Mouse (Mus musculus) limb, embryonic 14.5 days (tissue): ENCODE results near the gene Nfkbib. TPM values are rescaled to one million over a fixed set of nuclear protein-coding genes. Genes with fewer than 3 reads are reported as not detected.

Experiments
- ATAC-seq: fragments of 200-750 bp; cut with Nextera tagmentation; 2 replicates; pipeline ENCODE4 v1.8.0; 2017; ENCODE audit warnings: low read depth, moderate number of reproducible peaks, moderate TSS enrichment; ENCODE audit not compliant: low FRiP score
- DNase-seq: peaks from one replicate; pipeline ENCODE4 v3.0.0-alpha.2; 2015; ENCODE audit warnings: low spot score
- H3K27ac ChIP-seq: fragments of 300-500 bp; sonication (generic); replicated peaks from 2 replicates; pipeline ENCODE4 v1.5.1; 2014; ENCODE audit warnings: low read depth, mild to moderate bottlenecking, low read length, moderate library complexity, mixed read lengths
- H3K27me3 ChIP-seq: fragments of 300-500 bp; sonication (generic); 2 replicates; pipeline ENCODE4 v1.6.1; 2014; ENCODE audit warnings: low read length, mixed read lengths; ENCODE audit not compliant: control insufficient read depth, insufficient read depth
- H3K36me3 ChIP-seq: fragments of 300-500 bp; sonication (generic); 2 replicates; pipeline ENCODE4 v1.6.1; 2014; ENCODE audit warnings: mild to moderate bottlenecking, low read length, moderate library complexity, mixed read lengths; ENCODE audit not compliant: control insufficient read depth, insufficient read depth
- H3K4me1 ChIP-seq: fragments of 300-500 bp; sonication (generic); 2 replicates; pipeline ENCODE4 v1.6.1; 2014; ENCODE audit warnings: antibody characterized with exemption, low read length, mixed read lengths; ENCODE audit not compliant: control insufficient read depth, insufficient read depth
- H3K4me2 ChIP-seq: fragments of 300-500 bp; sonication (generic); replicated peaks from 2 replicates; pipeline ENCODE4 v1.6.1; 2014; ENCODE audit warnings: low read depth, mild to moderate bottlenecking, low read length, moderate library complexity; ENCODE audit not compliant: severe bottlenecking
- H3K4me3 ChIP-seq: fragments of 300-500 bp; sonication (generic); replicated peaks from 2 replicates; pipeline ENCODE4 v1.5.1; 2014; ENCODE audit warnings: low read length
- H3K9ac ChIP-seq: fragments of 300-500 bp; sonication (generic); 2 replicates; pipeline ENCODE4 v1.6.1; 2014; ENCODE audit warnings: mild to moderate bottlenecking, low read depth, low read length, moderate library complexity; ENCODE audit not compliant: severe bottlenecking
- H3K9me3 ChIP-seq: fragments of 300-500 bp; sonication (generic); 2 replicates; pipeline ENCODE4 v1.6.1; 2016; ENCODE audit warnings: low read length; ENCODE audit not compliant: control insufficient read depth
- POLR2A ChIP-seq: fragments of 200-500 bp; IDR thresholded peaks from 2 replicates; pipeline ENCODE4 v1.8.0; 2012; ENCODE audit warnings: inconsistent platforms, mild to moderate bottlenecking, moderate library complexity, borderline replicate concordance; ENCODE audit not compliant: insufficient read depth, insufficient read length; ENCODE audit errors: extremely low read depth
- WGBS: fragments of 180-500 bp; shearing (Covaris S2); extraction: QIAGEN DNeasy Blood & Tissue Kit; methylation state at CpG from one replicate; pipeline ENCODE4 v1.1.7; 2014; 5-methylcytosine and 5-hydroxymethylcytosine counted together
- polyA plus RNA-seq, 2 experiments: library from polyadenylated mRNA; depleted of rRNA in 1 of 2; stranded (reverse) in 1 of 2; unstranded in 1 of 2; fragments of >200 nt; fragmentation: Nextera tagmentation in 1 of 2; extraction: Ambion mirVana in 1 of 2; gene quantifications; 2 replicates each; pipeline versions ENCODE4 v1.2.1 to v1.2.3; 2012 to 2014

Nfkbib gene
- polyA plus RNA-seq, 2 experiments: 27.4 to 41.9 TPM

- WGBS: 93% methylated on average over 21 of the region's 21 CpGs
Observed at GRCm38 (mm10) chr7:28739829-28740228, 27.5 kb downstream of the Nfkbib start.

GRCm38 (mm10) chr7:28735701-28736100 lies 31.6 kb downstream of the Nfkbib start:
- H3K9me3 ChIP-seq: 0 out of 2 replicates have a peak, but pooled peaks cover 6% of the 10 kb centered on the region
- H3K9ac ChIP-seq: no peak overlapping the region
- H3K4me3 ChIP-seq: no peak overlapping the region
- no peaks in the 10 kb centered on the region for H3K27me3 ChIP-seq
- H3K27ac ChIP-seq: no peak overlapping the region
- ATAC-seq (no peak), DNase-seq (no peak)
- WGBS: 76% methylated on average over 6 of the region's 6 CpGs
- peaks cover 41% of the 10 kb centered on the region for H3K36me3 ChIP-seq
- peaks cover 3% of the 10 kb centered on the region; the same call in 1 of the 2 replicates for H3K4me1 ChIP-seq
- no peak overlapping the region for H3K4me2 ChIP-seq
- TF ChIP-seq POLR2A: no peak

More at GRCm38 (mm10) chr7:28739829-28740228, 27.5 kb downstream of the Nfkbib start:
- ATAC-seq (no peak), DNase-seq (no peak)
- peaks cover 7% of the 10 kb centered on the region; the same call in 1 of the 2 replicates for H3K4me1 ChIP-seq
- H3K9me3 ChIP-seq: no peaks in the 10 kb centered on the region
- no peak for TF ChIP-seq POLR2A
- no peak overlapping the region for H3K4me3 ChIP-seq
- no peak overlapping the region for H3K9ac ChIP-seq
- H3K4me2 ChIP-seq: no peak overlapping the region
- no peak overlapping the region for H3K27ac ChIP-seq
- peaks cover 38% of the 10 kb centered on the region for H3K36me3 ChIP-seq
- no peaks in the 10 kb centered on the region for H3K27me3 ChIP-seq

DNA sequence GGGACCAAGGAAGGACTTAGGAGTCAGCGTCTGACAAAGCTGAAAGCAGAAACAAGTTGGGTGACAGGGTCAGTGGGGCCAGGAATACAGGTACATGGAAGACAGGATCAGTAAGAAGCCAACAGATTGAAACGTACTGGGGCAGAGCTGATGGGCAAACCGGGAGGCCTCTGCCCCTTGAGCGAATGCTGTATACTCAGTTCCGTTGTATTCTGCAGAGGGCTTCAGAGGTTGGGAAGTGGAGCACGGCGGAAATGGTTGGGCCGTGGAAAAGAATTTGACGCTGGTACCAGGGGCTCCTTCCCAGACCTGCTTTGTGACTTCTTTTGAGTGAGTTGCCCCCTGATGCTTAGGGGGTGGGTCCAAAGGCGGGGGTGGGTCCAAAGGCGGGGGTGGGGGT lies 34.1 kb downstream of the Nfkbib start:
- no peak for ATAC-seq
- Histone ChIP-seq H3K4me3 (peak overlapping the region; percentile 39), H3K27me3 (no peaks in the 10 kb centered on the region), H3K36me3 (peaks cover 40% of the 10 kb centered on the region), H3K27ac (no peak overlapping the region), H3K4me2 (peak overlapping the region; percentile 81), H3K9me3 (0 out of 2 replicates have a peak, but pooled peaks cover 6% of the 10 kb centered on the region), H3K9ac (0 out of 2 replicates have a peak overlapping the region, but pooled peaks have one; percentile 48), H3K4me1 (peaks cover 3% of the 10 kb centered on the region; the same call in 1 of the 2 replicates)
- no peak for TF ChIP-seq POLR2A
- no peak for DNase-seq
- 16% methylated on average over 11 of the region's 11 CpGs for WGBS

DNA sequence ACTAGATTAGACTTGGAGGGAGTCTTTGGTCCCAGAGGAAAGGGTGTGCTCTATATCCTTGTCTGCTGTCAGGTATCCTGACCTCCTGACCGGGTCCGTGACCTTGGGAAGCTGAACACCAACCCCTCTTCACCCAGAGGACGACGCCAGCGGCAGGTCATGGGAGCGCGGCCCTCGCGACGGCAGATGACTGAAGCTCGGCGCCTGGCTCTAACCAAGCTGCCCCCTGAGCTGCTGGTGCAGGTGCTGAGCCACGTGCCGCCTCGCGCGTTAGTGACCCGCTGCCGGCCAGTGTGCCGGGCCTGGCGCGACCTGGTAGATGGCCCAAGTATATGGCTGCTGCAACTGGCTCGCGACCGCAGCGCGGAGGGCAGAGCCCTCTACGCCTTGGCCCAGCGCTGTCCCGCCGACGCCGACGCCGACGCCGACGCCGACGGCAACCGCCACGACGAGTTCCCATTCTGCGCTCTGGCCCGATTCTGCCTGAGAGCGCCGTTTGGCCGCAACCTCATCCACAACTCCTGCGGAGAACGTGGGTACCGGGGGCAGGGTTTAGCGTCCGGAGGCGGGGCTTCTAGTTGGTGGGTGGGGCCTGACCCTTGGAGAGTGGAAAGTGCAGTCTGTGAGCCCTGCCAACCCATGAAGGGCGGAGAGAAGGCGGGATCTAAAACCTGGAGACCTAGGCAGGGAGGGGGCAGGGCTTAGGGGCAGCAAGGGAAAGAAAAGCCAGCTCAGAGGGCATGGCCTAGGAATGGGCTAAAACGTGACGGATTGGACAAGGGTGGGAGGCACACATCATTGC lies 34.8 kb downstream of the Nfkbib start:
- TF ChIP-seq POLR2A: 0 out of 2 replicates have a peak, but pooled peaks have one; percentile 18
- 6% methylated on average over 47 of the region's 58 CpGs for WGBS
- peak overlapping the region; percentile 81 for H3K4me2 ChIP-seq
- ATAC-seq (peak; percentile 81), DNase-seq (peak; percentile 69)
- peaks cover 3% of the 10 kb centered on the region; the same call in 1 of the 2 replicates for H3K4me1 ChIP-seq
- 0 out of 2 replicates have a peak, but pooled peaks cover 6% of the 10 kb centered on the region for H3K9me3 ChIP-seq
- H3K4me3 ChIP-seq: peak overlapping the region; percentile 39
- H3K36me3 ChIP-seq: peaks cover 34% of the 10 kb centered on the region
- no peaks in the 10 kb centered on the region for H3K27me3 ChIP-seq
- no peak overlapping the region for H3K27ac ChIP-seq
- H3K9ac ChIP-seq: peak overlapping the region; percentile 48

- no peak for DNase-seq
Observed at GRCm38 (mm10) chr7:28727649-28728340, 39.5 kb downstream of the Nfkbib start.

More at GRCm38 (mm10) chr7:28727649-28728340, 39.5 kb downstream of the Nfkbib start:
- H3K36me3 ChIP-seq: peaks cover 24% of the 10 kb centered on the region
- WGBS: 56% methylated on average over 10 of the region's 10 CpGs
- H3K9me3 ChIP-seq: 0 out of 2 replicates have a peak, but pooled peaks cover 6% of the 10 kb centered on the region
- peaks cover 3% of the 10 kb centered on the region; the same call in 1 of the 2 replicates for H3K4me1 ChIP-seq
- no peak for TF ChIP-seq POLR2A
- H3K4me2 ChIP-seq: no peak overlapping the region
- no peak overlapping the region for H3K4me3 ChIP-seq
- no peak overlapping the region for H3K9ac ChIP-seq
- H3K27me3 ChIP-seq: no peaks in the 10 kb centered on the region
- no peak overlapping the region for H3K27ac ChIP-seq
- no peak for ATAC-seq
